Mouse (Mus musculus): Measurements from ENCODE around the gene Vmn2r32. TPM values are rescaled to one million over a fixed set of nuclear protein-coding genes. Genes with fewer than 3 reads are reported as not detected.
"Not testable (repeated sequence)": the region's sequence is repeated elsewhere in the genome, so short reads cannot be mapped to it uniquely, and the experiment has no call there.

The Vmn2r32 gene
- polyA plus RNA-seq (2015; fragmentation: Nextera tagmentation; extraction: Ambion mirVana), result not detected in 2 replicates

GRCm38 (mm10) chr7:7479918-7480317 is at the start of gene Vmn2r32:
Gene Vmn2r32, minus strand, starts transcription at chr7:7480018.
- 29% methylated on average over 1 of the region's 2 CpGs for WGBS (ENCODE audit: insufficient replicate concordance)
- H3K4me2 ChIP-seq (ENCODE audit: low read depth, low read length); H3K27me3 ChIP-seq (ENCODE audit: insufficient read depth, low read length); H3K4me1 ChIP-seq (ENCODE audit: insufficient read depth); H3K27ac ChIP-seq (ENCODE audit: low read depth); DNase-seq; H3K36me3 ChIP-seq (replicated peaks; ENCODE audit: insufficient read depth, low read length); H3K9me3 ChIP-seq (ENCODE audit: low read length); H3K9ac ChIP-seq (replicated peaks); H3K4me3 ChIP-seq (ENCODE audit: low read depth, low read length); ATAC-seq: not testable (repeated sequence)

Other genes starting within 250 kb of the Vmn2r32 start
- gene Vmn2r29, start 232.7 kb downstream of the Vmn2r32 start, polyA plus RNA-seq (2015; fragmentation: Nextera tagmentation; extraction: Ambion mirVana), result 0.12 TPM in 1 of 2 replicates, not detected in the other
- gene Gm45844, start 201.7 kb downstream of the Vmn2r32 start, polyA plus RNA-seq (2015; fragmentation: Nextera tagmentation; extraction: Ambion mirVana), result 0.36 and 0.82 TPM in 2 replicates
- 13.3 and 16.3 TPM in 2 replicates for gene Clcn4, start 179.2 kb downstream of the Vmn2r32 start, polyA plus RNA-seq (2015; fragmentation: Nextera tagmentation; extraction: Ambion mirVana)
- not detected in 2 replicates for gene Vmn2r30, start 142.4 kb downstream of the Vmn2r32 start, polyA plus RNA-seq (2015; fragmentation: Nextera tagmentation; extraction: Ambion mirVana)
- not detected in 2 replicates for gene Gm45783, start 105.4 kb downstream of the Vmn2r32 start, polyA plus RNA-seq (2015; fragmentation: Nextera tagmentation; extraction: Ambion mirVana)
- gene Vmn2r31, start 80.3 kb downstream of the Vmn2r32 start, polyA plus RNA-seq (2015; fragmentation: Nextera tagmentation; extraction: Ambion mirVana), result not detected in 2 replicates
- not detected in 2 replicates for gene Vmn2r33, start 86.8 kb upstream of the Vmn2r32 start, polyA plus RNA-seq (2015; fragmentation: Nextera tagmentation; extraction: Ambion mirVana)
- gene Vmn2r34, start 209.5 kb upstream of the Vmn2r32 start, polyA plus RNA-seq (2015; fragmentation: Nextera tagmentation; extraction: Ambion mirVana), result not detected in 2 replicates

All from liver, postnatal 0 days (tissue).